Mouse (Mus musculus) liver, adult 2 months (tissue): ENCODE measurements around the gene Smc6. TPM values are rescaled to one million over a fixed set of nuclear protein-coding genes. Genes with fewer than 3 reads are reported as not detected.

Experiments used
- DNase-seq: peaks from one replicate; pipeline ENCODE4 v3.0.0-alpha.2; 2011; ENCODE audit warnings: low read depth, low spot score; ENCODE audit errors: extremely low read depth
- H3K27ac ChIP-seq: fragments of 200-500 bp; replicated peaks from 2 replicates; pipeline ENCODE4 v1.5.1; 2012; ENCODE audit warnings: low read depth, mild to moderate bottlenecking, control low read depth, inconsistent platforms, low read length; ENCODE audit not compliant: insufficient read depth
- H3K27me3 ChIP-seq: fragments of 200-500 bp; 2 replicates; pipeline ENCODE4 v1.6.1; 2012; ENCODE audit warnings: mild to moderate bottlenecking, moderate library complexity, low read length, inconsistent platforms; ENCODE audit not compliant: control insufficient read depth, insufficient read depth
- H3K36me3 ChIP-seq: fragments of 200-500 bp; 2 replicates; pipeline ENCODE4 v1.6.1; 2012; ENCODE audit warnings: low read length, inconsistent platforms; ENCODE audit not compliant: control insufficient read depth, insufficient read depth
- H3K4me1 ChIP-seq: fragments of 200-500 bp; 2 replicates; pipeline ENCODE4 v1.6.1; 2011; ENCODE audit warnings: low read length; ENCODE audit not compliant: control insufficient read depth, insufficient read depth
- H3K4me3 ChIP-seq: fragments of 200-500 bp; 2 replicates; pipeline ENCODE4 v1.5.1; 2011; ENCODE audit warnings: low read depth, mild to moderate bottlenecking, control low read depth, low read length, moderate library complexity; ENCODE audit not compliant: insufficient read depth
- H3K79me2 ChIP-seq: fragments of 200-500 bp; 2 replicates; pipeline ENCODE4 v1.6.1; 2012; ENCODE audit warnings: inconsistent platforms, mild to moderate bottlenecking, low read length, moderate library complexity; ENCODE audit not compliant: control insufficient read depth, insufficient read depth
- H3K9ac ChIP-seq: fragments of 200-500 bp; 2 replicates; pipeline ENCODE4 v1.6.1; 2012; ENCODE audit warnings: low read depth, mild to moderate bottlenecking, control low read depth, inconsistent platforms, low read length
- CTCF ChIP-seq: fragments of 200-500 bp; IDR thresholded peaks from 2 replicates; pipeline ENCODE4 v1.5.1; 2011; ENCODE audit warnings: low read depth, low read length, control low read depth
- POLR2A ChIP-seq: fragments of 200-500 bp; IDR thresholded peaks from 2 replicates; pipeline ENCODE4 v1.6.1; 2011; ENCODE audit warnings: low read length, control low read depth; ENCODE audit not compliant: insufficient read depth; ENCODE audit errors: extremely low read depth
- WGBS: fragments of 180-500 bp; shearing (Covaris S2); methylation state at CpG from one replicate; pipeline ENCODE4 v1.1.7; 2018; 5-methylcytosine and 5-hydroxymethylcytosine counted together
- polyA plus RNA-seq: library from polyadenylated mRNA; depleted of rRNA; stranded (reverse); fragments of >200 nt; gene quantifications from 2 replicates; pipeline ENCODE4 v1.2.3, GENCODE M21; 2012
- total RNA-seq: library from RNA; depleted of rRNA; stranded (reverse); fragments of >200 nt; gene quantifications from 2 replicates; pipeline ENCODE4 v1.2.3, GENCODE M21; 2014

Gene Smc6
- total and polyA plus RNA-seq, 2 experiments, result 2.1 to 22.7 TPM

GRCm38 (mm10) chr12:11247460-11247859 is 18.2 kb upstream of the Smc6 start:
- DNase-seq, result no peak
- no peaks in the 10 kb centered on the region for H3K27me3 ChIP-seq
- H3K36me3 ChIP-seq, result no peaks in the 10 kb centered on the region
- no peaks in the 10 kb centered on the region for H3K4me1 ChIP-seq
- no peak overlapping the region for H3K9ac ChIP-seq
- H3K27ac ChIP-seq, result no peak overlapping the region
- H3K79me2 ChIP-seq, result no peaks in the 10 kb centered on the region
- 98% methylated on average over 1 of the region's 1 CpGs for WGBS
- H3K4me3 ChIP-seq, result no peak overlapping the region
- TF ChIP-seq CTCF (no peak), POLR2A (no peak)

GRCm38 (mm10) chr12:11250322-11250721 is 15.4 kb upstream of the Smc6 start:
- Histone ChIP-seq H3K4me3 (no peak overlapping the region), H3K4me1 (no peaks in the 10 kb centered on the region), H3K79me2 (no peaks in the 10 kb centered on the region), H3K27me3 (no peaks in the 10 kb centered on the region), H3K27ac (no peak overlapping the region), H3K9ac (no peak overlapping the region), H3K36me3 (no peaks in the 10 kb centered on the region)
- TF ChIP-seq POLR2A (no peak), CTCF (no peak)
- no peak for DNase-seq
- WGBS, result 96% methylated on average over 3 of the region's 3 CpGs

DNA sequence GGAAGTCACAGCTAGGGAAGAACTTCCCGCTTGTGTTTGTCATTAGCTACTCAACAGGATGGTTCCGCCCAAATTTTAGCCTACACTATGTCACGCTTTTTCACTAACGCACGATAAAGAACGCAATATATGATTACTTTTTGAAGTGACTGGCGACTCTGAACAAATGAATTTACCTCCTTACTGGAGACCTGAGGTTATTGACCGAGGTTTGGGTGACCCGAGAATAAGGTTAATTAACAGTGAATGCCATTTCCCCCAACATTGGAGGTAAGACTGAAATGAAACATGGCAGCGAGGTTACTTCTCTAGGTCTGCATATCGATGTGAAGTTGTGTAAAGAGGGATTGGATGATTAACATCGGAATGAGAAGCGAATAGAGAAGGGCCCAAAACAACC is 791 bp upstream of the Smc6 start:
- Histone ChIP-seq H3K27ac (no peak overlapping the region), H3K4me1 (peaks cover 10% of the 10 kb centered on the region), H3K79me2 (peaks cover 8% of the 10 kb centered on the region; the same call in 1 of the 2 replicates), H3K36me3 (no peaks in the 10 kb centered on the region; the same call in 1 of the 2 replicates), H3K9ac (no peak overlapping the region), H3K4me3 (peak overlapping the region; percentile 89), H3K27me3 (no peaks in the 10 kb centered on the region)
- 4% methylated on average over 13 of the region's 13 CpGs for WGBS
- no peak for DNase-seq
- TF ChIP-seq CTCF (no peak), POLR2A (no peak)

DNA sequence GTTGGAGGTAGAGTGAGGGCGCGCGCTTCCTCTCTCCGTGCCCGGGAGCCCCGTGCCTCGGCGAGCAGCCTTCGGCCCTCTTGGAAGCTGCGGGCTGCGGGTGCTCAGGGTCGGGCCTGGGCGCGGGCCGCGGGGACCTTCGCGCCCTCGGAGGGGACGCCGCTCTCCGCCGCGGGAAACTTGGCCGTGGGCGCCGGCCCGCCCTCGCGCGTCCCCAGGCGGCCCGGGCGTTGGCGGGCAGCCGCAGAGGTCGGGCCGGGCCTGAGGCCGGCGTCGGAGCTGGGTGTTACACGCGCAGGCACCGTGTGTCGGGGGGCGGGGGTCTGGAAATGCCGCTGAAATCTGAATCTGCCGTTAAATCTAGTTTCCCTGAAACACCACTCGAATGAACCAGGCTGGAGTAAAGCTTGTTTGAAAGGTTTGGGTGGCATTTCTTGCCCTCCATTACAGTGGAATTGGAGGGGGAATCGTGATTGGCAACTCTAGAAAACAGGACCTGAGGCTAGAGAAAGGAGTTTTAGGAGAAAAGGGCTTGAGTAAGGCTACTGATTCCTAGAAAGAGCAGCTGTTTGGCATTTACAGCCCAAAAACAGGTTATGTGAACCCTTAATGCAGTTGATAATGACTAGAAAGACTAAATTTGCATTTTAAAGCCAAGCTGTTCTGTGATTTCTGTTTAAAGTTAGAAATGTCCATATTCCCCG is 748 bp downstream of the Smc6 start:
- Histone ChIP-seq H3K4me1 (peaks cover 10% of the 10 kb centered on the region), H3K27me3 (no peaks in the 10 kb centered on the region), H3K36me3 (peaks cover 3% of the 10 kb centered on the region; the same call in 1 of the 2 replicates), H3K27ac (peak overlapping the region; percentile 85), H3K79me2 (peaks cover 8% of the 10 kb centered on the region; the same call in 1 of the 2 replicates), H3K9ac (peak overlapping the region; percentile 91), H3K4me3 (peak overlapping the region; percentile 89)
- under 1% methylated on average over 51 of the region's 51 CpGs for WGBS
- TF ChIP-seq POLR2A, result no peak
- no peak for TF ChIP-seq CTCF
- peak; percentile 31 for DNase-seq

- WGBS, result 3% methylated on average over 4 of the region's 4 CpGs
- 0 out of 2 replicates have a peak overlapping the region, but pooled peaks have one; percentile 12 for H3K27ac ChIP-seq
- DNase-seq, result peak; percentile 50
- H3K36me3 ChIP-seq, result peaks cover 4% of the 10 kb centered on the region
- H3K4me1 ChIP-seq, result peaks cover 10% of the 10 kb centered on the region
- H3K79me2 ChIP-seq, result peaks cover 8% of the 10 kb centered on the region; the same call in 1 of the 2 replicates
- peak overlapping the region; percentile 89 for H3K4me3 ChIP-seq
- peak overlapping the region; percentile 48 for H3K9ac ChIP-seq
- no peaks in the 10 kb centered on the region for H3K27me3 ChIP-seq
- TF ChIP-seq CTCF (no peak), POLR2A (no peak)
These were observed 1.3 kb downstream of the Smc6 start for GRCm38 (mm10) chr12:11267030-11267429.

DNA sequence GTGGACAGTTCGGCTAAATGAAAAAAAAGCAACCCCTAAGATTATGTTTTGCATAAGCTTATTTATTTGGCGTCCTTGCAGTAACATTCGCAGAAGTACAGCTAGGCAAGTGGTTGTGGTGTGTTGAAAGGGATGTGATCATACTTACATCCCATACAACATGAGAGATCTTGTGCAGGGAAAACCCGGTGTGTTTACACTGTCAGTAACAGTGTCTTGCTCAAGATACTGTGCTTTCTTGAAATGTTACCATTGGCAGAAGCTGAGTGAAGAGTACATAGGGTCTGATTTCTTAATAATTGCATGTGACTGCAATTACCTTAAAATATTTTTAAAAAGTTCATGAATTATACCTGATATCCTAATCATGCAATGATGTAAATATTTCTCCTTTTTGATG is 6.9 kb downstream of the Smc6 start:
- WGBS, result 93% methylated on average over 4 of the region's 4 CpGs
- H3K36me3 ChIP-seq, result peaks cover 29% of the 10 kb centered on the region
- DNase-seq, result no peak

More for the DNA sequence above, 6.9 kb downstream of the Smc6 start:
- H3K9ac ChIP-seq, result no peak overlapping the region
- TF ChIP-seq CTCF (no peak), POLR2A (no peak)
- H3K79me2 ChIP-seq, result peaks cover 5% of the 10 kb centered on the region; the same call in 1 of the 2 replicates
- no peak overlapping the region for H3K4me3 ChIP-seq
- no peak overlapping the region for H3K27ac ChIP-seq
- H3K27me3 ChIP-seq, result no peaks in the 10 kb centered on the region
- peaks cover 2% of the 10 kb centered on the region; the same call in 1 of the 2 replicates for H3K4me1 ChIP-seq
